Mouse (Mus musculus) gastrocnemius, postnatal 25 days (tissue): ENCODE results near the gene Cln5. TPM values are rescaled to one million over a fixed set of nuclear protein-coding genes. Genes with fewer than 3 reads are reported as not detected.

Experiments used
- DNase-seq: peaks from one replicate; pipeline ENCODE4 v3.0.0; 2022
- long read RNA-seq, 2 experiments: library from polyadenylated mRNA; stranded (forward); transcript quantifications; one replicate each; pipeline ENCODE4 v2.0.0; 2021
- total RNA-seq, 2 experiments: library from RNA; stranded (reverse); gene quantifications; 1 replicate in 1 of 2; 2 replicates in 1 of 2; pipeline ENCODE4 v1.2.3; 2021

The Cln5 gene
- 10 to 100 TPM in 1 of 2 experiments, 1 to 10 TPM in 1; 8.7 to 10.6 TPM for total RNA-seq
- long read RNA-seq, experiment 1, transcript Cln5-201 (4 exons, 2,445 nt), result major isoform, 8 of 11 reads
- long read RNA-seq, experiment 1, partial matches to known transcripts, result 3 of 11 reads
- long read RNA-seq, experiment 1, other reads (novel, unspliced or antisense), result 0 of 11 reads
- long read RNA-seq, experiment 2, transcript Cln5-201 (4 exons, 2,445 nt), result major isoform, 9 of 10 reads
- long read RNA-seq, experiment 2, partial matches to known transcripts, result 1 of 10 reads
- long read RNA-seq, experiment 2, other reads (novel, unspliced or antisense), result 0 of 10 reads

DNA sequence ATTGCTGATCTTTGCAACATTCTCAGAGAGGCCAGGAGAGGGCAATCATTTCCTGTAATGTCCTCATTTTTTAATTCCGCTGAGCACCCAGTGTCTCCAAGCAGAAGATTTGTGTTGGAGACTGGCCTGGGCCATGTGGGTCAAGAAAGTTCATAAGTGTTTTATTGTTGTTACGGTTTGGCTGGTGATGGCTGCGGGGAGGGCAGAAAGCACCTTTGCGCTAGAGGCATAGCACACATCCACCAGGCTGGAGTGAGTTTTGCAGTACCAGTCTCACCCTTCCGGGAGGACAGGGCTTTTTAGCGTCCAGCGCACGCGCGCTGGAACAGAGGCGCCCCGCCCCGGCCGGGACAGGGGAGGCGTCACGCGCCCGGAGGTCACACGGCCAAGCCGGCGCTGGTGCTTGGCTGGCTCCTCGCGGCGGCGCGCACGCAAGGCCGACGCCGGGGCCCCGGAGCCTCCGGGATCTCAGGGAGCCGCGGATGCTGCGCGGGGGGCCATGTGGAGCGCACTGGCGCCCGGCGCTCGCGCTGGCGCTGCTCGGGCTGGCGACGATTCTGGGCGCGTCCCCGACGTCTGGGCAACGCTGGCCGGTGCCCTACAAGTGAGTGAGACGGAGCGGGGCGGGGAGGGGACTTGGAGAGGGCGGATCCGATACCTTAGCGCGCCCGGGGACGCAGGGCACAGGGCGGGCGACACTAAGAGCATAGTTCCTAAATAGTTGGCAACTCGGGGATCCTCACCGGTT lies at the start of gene Cln5:
Gene Cln5, plus strand, starts transcription at position 353 of the 748 bp plus-strand sequence.
- DNase-seq, result peak; percentile 95

DNA sequence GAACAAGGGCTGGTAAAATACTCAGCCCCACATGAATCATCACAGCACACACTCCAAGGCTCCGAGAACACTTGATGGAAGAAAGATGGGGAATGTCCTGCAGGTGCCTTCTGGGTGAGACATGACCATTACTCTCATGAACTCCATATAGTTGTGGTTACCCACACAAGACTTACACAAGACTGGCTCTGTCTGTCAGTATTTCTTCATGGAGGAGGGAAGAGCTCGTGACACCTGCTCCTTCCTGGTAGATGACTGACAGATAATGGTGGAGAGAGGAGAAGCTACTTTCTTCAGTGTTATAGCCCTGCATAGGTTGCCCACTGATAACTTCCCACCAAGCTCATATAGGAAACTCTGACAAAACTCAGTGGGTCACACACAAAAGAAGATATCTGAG lies 40.8 kb upstream of the Cln5 start:
- DNase-seq, result no peak

DNA sequence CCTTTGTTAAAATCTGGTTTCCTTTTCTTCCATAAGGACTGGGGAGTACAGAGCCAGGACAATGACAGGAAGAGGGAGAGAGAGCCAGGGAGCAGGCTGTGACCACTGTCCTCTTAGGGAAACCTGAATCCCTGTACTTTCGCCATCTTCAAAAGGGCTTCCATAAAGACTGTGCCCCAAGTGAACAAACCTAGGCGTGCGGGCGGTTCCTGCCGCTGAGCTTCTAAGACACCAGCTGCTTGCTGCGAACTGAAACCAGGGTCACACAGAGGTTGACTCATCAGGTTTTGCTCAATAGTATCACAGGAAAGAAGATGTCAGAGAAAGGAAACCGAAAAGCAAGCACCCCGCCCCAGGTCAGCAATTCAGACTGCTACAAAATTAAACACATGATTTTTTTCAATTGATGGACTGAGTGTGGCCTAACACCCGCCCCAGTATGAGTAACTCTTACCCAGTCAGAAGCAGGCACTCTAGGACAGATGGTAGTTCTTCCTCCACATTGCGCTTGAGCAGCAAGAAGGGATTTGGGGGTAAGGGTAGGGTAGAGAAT lies 36.7 kb upstream of the Cln5 start:
- no peak for DNase-seq

DNA sequence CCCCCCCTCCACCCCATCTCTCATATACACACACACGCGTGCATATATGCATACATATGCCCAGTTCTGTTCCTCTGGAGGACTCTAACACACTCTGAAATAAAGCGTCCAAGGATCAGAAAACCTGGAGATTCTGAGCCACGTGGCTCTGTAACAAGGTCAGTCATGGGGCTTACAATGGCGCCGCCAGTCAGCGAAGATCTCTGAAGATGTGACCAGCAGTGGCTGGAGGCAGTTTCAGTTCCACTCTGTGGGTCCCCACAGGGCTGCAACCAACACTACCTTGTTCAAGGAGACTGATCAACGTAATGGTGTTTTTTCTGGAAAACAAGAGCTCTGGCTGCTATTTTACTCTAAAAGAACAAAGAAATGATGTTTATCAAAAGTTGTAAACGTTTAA lies 35.9 kb upstream of the Cln5 start:
- no peak for DNase-seq

DNA sequence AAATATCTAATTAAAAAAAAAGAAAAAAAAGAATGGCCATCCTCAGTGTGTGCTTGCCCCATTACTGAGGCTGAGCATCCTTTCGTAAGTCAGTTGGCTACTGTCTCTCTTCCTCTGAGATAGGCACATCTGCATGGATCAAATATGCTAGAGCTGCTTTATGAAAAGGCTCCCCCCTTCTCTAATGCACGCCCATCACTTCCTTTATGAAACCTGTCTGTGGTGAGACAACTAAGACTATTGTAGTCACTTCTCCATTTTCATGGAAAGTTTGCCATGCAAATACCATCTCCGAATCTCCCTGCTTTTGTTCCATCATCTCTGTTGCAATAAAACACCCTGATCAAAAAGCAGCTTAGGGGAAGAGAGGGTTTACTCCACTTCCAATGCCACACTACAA lies 33.0 kb upstream of the Cln5 start:
- no peak for DNase-seq

DNA sequence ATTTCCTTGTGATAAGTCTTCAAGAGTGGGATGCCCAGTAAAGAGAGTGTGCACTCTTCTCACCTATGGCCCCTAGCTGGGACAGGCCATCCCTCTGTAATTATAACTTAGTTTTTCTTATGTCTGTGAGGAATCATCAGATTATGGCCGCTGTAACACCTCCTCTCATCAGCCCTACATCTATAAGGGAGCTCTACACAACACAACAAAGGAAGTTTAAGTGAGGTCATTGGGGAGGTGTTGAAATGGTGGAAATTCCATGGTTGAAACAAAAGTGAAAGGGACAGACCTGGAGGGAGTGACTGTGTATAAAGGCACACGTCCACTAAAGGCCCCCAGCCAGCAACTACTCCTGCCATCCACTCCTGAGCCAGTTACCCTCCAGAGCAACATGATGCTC lies 23.3 kb upstream of the Cln5 start, which contains the start of gene Acod1:
Gene Acod1, plus strand, starts transcription at position 301 of the 400 bp plus-strand sequence.
- DNase-seq, result no peak

DNA sequence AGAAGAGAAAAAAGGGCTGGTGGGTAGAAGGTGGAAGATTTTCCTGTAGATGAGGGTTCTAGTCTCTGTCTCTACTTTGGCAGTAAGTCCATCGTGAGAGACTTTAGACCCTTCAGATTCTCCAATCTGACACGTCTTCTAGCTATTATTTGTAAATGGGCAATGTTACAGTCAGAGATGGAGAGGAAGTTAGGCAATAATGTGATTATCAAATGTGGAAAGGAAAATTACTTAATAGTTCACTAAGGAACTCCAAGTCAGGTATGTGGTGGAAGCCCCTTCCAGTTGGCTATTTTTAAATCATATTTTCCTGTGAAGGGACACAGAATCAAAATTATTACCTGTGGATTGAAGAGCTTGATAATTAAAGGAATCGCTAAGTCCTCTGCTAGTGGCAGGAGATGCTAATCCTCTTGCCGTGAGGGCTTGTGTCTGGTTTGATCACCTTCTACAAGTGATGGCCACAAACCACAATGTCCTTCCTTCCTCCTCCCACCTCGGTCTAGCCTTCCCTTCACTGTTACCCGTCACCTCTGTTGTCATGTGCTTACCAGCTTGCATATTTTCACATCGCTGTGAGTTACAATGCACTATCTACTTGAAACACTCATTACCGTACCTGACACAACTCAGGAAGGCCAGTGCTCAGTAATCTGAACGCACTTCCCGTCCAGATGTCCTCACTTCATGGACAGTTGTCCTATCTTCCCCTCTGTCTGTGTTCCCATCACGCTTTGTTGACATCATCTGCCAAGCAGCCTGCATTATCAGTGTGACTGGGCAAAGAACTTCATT lies 21.5 kb upstream of the Cln5 start:
- DNase-seq, result no peak

DNA sequence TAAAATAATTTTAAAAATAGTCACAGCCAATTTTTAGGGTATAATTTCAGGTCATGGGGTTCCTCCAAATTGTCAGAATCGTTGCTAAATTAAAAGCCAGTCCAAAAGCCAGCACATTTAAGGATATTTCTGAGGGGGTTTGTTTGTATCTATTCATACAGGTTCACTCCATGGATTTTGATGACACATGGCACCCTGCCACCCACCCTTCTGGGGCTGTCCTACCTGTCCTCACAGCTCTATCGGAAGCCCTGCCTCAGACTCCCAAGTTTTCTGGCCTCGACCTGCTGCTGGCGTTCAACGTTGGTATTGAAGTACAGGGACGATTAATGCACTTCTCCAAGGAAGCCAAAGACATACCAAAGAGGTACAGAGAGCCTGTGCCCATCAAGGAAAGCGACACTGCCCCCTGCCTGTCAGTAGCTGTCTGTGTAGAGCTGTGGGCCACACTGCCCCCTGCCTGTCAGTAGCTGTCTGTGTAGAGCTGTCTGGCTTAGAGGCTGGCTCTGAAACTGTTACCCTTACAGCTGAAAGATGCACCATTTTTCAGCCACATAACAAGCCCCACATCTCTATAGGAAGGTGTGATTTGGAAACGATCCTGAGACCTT lies 18.8 kb upstream of the Cln5 start:
- DNase-seq, result peak; percentile 60

DNA sequence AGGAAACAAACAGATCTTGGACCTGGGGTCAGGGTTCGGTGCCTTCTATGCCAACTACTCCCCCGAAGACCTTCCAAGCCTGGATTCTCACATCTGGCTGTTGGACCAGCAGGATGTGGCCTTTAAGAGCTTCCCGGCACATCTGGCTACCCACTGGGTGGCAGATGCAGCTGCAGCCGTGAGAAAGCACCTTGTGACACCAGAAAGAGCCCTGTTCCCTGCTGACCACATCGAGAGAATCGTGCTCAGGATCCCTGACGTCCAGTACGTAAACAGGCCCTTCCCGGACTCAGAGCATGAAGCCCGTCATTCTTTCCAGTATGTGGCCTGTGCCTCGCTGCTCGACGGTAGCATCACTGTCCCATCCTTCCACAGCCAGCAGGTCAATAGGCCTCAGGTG lies 15.3 kb upstream of the Cln5 start:
- DNase-seq, result no peak

DNA sequence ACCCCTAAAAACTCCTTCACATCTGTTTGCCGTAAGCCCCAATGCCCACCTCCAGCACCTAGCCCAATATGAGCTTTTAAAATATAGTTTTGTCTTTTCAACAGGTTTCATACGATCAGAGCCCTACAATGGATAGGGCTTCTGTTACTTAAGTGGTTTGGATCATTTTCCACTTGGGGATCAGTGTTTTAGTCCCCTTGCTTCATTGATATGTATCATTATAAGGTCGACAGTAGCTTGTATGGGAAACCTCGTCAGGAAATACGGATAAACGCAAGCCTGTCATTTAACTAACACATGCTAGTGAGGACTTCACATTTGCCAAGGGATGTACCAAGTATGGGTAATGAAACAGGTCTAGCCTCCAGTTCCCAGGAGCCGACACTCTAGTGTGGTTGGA lies 13.4 kb upstream of the Cln5 start:
- no peak for DNase-seq

DNA sequence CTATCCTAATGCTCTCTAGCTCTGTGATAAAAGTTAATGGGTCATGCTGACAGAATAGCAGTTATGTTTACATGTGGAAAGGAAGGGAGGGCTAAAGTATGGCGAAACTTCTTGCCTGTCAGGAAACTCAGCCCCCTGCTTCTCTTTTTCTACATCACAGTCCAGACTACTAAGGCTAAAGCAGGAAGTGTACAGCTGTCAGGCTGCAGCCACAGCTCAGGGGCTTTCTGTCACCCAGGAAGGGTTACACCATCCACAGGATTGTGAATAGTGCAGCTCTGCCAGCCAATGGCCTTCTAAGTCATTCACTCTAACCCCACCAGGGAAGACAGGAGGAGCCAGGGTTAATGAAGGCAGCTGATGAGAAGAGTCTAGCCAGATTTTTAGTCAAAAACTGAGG lies 11.0 kb upstream of the Cln5 start:
- no peak for DNase-seq

DNA sequence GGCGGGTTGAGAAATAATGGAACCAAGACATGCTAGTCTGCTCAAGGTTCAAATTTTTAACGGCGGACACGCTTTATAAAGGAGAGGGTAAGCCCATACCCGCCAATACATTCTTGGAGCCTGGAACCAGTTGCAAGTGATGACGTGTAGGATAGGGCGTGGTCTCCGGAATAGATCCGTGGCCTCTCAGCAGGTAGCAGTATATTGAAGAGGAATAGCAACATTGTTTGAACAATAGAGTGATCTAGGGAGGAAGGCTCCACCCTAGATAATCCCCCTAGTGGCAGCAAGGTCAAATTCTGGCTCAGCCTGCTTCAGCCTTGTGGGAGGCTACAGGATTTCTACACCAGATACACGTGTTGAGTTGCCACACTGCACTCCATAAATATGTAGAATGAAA lies 10.5 kb upstream of the Cln5 start:
- DNase-seq, result no peak

DNA sequence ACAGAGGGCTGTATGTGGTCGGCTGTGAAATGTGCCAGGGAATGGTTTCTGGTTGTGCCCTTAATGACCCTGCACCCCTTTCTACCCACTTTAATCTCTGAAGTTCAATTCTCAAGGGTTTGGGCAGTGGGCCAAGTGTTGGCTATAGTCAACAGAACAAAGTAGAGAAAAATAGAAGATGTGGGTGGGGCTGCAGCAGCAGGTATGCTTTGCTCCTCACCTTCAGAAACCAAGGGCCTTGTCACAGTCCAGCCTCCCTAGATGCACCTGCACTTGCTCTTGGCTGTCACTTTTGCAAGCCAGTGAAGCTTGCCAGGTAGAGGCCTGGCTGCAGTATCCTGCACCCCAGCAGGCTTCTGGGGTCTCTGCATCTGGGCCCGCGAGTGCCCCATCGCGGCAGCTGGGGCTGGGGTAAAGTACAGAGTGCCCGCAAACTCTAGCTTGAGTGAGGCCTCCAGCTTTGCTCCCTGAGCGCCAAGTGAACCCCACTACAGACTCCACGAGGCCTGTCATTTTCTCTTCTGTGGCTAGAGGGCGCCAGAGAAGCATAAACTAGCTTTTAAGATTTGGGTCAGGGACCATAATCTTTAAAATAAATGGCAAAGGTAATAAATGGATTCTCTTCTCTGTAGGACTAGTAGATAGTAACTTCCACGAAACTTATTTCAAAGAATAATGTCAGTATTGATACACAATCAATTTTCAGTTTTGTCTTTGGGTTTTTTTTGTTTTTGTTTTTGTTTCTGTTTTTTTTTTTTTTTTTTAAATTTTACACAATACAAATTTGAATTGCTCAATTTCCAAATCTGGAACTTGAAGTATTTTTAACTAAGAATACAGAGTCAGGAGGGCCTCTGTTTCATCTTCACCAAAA lies 4.5 kb upstream of the Cln5 start:
- peak; percentile 34 for DNase-seq

DNA sequence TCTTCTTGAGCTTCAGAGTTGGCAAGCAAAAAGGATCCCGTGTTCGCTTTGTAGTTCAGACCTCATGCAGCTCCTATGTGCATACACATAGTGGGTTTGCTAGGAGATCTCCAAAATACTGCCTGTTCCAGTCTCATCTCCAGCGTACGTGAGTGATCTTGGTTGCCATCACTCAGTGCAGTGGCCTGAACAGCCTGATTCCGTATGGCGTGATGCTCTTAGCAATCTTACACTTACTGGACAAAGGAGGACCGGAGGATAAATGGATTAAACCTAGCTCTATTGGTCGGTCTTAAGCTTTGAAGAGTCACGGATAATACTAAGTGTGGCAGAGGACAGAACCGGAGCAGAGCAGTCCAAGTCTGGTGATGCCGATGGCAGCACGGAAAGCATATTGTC lies 552 bp upstream of the Cln5 start:
- no peak for DNase-seq

DNA sequence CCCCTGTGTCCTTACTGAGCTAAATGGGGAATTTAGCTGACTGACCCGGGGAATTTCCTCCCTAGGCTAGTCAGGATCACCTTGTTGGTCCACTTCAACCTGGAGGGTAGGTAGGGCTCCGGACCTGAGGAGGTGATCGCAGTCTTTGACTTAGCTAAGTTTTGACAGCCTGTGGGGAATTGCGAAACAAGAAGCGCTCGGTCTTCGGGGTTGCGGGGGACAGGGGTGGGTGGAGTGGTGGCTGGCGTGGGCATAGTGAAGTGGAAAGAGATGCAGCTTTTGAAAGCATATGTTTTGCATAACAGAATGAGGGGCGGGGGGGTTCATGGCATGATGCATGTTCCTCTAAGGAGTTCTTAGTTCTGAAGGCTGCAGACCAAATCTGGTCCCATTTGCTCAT lies 774 bp downstream of the Cln5 start:
- peak; percentile 22 for DNase-seq

DNA sequence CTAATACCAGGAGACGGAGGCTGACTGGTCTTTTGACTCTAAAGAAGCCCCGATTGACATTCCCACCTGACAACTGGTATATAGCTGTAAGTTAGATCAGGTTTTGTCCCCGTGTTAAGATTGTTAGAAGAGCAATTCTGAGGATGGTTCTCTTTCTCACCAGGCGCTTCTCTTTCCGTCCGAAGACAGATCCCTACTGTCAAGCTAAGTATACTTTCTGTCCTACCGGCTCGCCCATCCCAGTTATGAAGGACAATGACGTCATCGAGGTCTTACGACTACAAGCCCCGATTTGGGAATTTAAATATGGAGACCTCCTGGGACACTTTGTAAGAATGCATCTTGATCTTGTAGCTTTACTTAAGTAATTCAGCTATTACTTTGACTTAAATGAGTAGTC lies 1.5 kb downstream of the Cln5 start:
- no peak for DNase-seq

DNA sequence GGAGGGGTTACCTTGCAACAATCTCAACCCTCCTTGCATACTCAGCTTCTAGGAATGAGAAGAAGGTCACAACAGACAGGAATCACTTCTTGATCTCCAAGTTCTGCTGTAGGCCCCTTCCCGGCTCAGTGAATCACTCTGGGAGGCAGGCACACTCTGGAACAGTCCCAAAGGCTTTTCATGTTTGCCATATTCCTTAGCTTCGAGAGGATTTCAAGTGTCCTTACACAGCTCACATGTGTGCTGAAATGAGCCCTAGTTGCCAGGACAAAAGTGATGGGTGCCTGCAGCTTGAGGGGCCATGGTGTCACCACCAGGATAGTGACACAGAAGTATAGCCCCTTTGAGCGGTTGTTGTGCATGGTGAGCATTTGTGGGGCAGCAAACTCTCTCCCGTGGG lies 2.7 kb downstream of the Cln5 start:
- DNase-seq, result no peak

DNA sequence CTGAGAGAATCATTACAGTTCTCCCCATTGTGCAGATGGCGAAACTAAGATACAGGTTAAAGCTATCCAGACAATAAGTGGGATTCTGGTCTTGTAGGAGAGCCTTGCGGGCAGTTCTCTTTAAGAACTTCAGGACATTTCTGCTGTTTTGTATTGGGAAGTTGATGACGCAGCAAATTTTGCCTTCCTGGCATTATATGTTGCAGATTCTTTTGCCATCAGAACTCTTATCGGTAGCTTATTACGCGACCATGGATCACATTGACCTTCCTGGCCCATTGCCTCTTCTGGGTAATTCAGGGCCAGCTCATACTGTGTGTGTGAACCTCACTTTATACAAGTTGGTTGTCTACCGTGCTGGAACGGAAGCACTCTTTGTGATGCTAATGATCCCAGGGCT lies 3.8 kb downstream of the Cln5 start:
- DNase-seq, result no peak

DNA sequence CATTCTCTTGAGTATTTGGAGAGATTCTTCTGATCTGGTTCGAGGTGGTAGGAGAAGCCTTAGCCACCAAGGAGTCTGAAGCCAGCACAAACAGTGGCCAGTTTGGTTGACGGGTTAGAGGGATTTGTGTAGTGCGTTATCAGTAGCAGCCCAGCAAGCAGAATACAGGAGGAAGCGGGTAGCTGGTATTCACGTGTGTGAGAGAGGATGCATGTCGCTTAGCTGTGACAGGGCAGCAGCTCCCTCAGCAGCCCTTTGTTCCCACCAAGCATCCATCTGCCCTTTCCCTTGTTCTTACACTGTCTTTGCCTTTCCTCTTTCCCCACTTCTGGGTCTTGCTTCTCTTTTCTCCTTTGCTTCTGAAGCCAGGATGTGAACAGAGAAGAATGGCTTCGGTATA lies 5.2 kb downstream of the Cln5 start:
- no peak for DNase-seq

DNA sequence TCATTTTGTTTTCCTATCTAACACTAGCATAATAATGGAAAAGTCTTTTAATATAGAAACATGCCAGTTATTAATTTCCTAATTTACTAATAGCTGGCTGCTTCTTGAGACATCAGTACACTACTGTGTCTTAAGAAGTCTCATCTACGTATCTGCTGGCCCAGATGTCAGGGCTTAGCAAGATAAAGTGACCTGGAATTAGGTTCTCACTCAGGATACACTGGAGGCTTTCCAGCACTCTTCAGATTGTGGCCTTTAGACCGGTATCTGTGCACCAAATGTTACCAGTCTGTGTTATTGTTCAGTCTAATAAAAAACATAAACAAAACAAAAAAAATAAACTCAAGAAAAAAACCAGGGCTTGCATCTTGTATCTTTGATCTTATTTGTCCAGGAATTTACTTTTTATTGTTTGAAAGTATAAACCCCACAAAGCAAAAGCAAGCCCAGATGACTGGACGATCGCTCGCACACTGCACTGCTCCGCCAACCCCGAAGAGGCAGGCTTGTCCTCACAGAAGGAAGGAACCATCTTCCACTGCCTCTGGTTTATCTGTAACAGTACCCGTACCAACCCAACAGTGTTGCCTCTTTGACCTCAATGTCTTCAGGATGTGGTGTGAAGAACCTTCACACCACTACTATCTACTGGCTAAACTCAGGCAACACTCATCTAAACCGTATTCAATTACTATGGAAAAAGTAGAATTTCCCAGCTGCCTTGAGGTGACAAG lies 7.4 kb downstream of the Cln5 start:
- no peak for DNase-seq
